Mouse (Mus musculus): ENCODE data around the gene Prkd1. TPM values are rescaled to one million over a fixed set of nuclear protein-coding genes. Genes with fewer than 3 reads are reported as not detected.

Prkd1 gene
- polyA plus RNA-seq, 2 experiments from 2014 or later = not detected

DNA sequence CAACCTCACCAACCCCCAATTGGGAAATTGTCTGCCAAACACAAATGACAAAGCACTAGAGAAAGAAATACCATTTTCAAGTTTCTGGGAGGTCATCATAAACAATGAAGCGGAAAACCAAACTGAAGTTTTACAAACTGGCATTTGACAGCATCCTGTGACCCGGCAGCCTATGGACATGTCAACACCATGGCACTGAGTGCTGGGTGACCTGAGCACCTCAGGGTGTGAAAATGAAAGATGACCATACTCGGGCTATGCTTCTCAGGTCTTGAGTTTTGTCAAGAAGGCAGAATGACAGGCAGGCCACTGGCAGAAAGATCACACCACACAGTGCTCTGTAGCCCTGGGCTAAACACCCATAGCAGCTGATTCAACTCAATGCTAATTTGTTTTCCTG lies 94.7 kb downstream of the Prkd1 start:
- ATAC-seq = no peak

- ATAC-seq = no peak
Observed at GRCm38 (mm10) chr12:50549860-50550555, 98.9 kb downstream of the Prkd1 start.

- ATAC-seq = no peak
Observed at GRCm38 (mm10) chr12:50546394-50546793, 102.5 kb downstream of the Prkd1 start.

DNA sequence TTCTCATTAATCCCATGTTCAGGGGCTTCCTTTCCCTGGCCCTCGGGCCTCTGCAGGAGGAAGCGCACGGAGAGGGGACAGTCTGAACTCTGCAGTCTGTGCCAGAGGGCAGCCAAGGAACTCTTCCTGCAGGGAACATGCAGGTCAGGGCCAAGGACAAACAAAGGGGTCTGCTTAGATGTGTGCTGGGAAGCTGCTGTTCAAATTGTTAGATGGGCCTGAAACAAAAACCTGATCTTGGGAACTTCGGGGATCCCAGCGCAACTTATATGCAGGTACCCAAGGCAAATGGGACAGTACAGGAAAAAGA lies 103.3 kb downstream of the Prkd1 start:
- no peak for ATAC-seq

DNA sequence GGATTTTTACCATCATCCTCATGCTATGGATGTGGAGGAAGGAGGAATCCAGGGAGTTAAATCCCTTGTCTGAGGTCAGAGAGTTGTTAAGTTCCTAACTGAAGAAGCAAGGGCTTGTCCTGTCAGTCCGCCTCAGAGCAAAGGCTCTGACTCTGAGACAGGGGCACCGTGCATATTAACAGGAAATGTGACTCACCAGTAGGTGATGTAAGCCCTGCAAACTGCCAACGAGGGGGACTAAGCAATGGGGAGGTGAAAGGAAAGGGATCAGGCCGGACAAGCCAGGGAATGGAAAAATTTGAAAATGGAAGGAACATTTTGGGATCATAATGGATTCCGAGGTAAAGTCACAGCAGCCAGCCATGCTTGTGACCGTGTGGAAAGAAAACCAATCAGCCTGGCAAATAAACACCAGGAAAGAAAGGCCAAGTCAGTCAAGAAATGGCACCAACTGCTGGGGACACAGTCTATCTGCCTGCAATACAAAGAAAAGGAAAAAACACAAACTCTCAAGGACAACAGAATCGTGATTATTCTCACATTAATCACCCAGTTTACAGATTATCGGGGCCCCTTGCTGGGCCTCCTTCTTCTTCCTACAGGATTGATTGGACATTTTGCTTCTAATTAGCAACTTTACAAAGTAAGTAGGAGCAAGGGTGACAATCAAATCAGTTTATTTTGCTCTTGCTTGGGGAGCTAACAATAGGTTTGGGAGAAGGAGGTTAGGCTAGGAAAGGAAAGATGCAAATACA lies 103.9 kb downstream of the Prkd1 start:
- ATAC-seq = no peak

GRCm38 (mm10) chr12:50540793-50541192 lies 108.1 kb downstream of the Prkd1 start:
- ATAC-seq = no peak

- ATAC-seq = no peak
Observed at GRCm38 (mm10) chr12:50538296-50538965, 110.5 kb downstream of the Prkd1 start.

DNA sequence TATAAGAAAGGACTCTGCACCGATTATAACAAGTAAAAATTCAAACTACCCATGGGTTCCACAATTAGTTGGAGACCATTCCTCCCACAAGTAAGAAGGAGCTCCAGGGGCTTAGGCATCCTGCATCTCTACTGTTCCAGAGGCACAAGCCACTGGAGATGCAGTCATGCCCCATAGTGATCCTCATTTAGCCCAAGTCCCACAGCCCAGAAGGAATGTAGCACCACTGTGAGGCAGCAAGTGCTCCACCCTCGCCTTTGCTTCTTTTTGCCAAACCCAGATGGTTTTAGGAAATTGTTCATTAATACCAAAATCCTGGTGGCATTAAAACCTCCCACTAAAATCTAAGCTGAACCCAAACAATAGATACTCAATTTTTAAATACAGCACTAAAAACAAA lies 111.1 kb downstream of the Prkd1 start:
- ATAC-seq = no peak

DNA sequence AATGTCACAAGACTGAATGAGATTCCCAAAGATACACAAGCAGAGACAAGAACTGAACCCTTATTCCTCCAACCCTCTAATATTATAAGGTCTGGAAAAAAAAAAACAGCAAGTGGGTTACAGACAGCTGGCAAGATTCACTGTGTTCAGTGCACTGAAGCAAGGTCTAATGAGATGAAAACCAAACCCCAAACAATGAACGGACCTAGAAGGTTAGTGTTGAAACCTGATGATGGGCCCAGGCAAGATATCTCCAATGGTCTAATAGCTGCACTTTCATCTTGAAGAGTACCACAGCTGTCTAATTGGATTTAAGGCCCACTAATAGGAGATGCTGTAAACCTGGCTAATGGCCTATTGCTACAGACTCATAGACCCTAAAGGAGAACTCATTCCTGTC lies 111.9 kb downstream of the Prkd1 start:
- ATAC-seq = no peak

DNA sequence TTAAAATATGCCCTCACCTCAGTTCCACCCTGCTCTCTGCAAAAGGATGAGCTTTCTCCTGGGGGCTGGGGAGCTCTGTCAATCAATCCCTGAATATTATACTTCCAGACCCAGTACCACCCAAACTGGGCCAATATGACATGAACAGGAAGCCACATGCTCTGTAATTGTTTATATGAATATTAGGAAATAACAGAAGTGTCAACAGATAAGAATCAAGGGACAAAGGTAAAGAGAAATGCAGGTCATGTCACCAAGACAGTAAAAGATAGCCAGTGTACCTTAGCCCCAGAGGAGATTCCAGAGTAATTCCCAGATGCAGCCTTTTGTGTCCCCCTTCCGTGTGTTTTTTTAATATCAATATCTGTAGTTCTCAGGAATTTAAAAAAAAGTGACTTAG lies 120.3 kb downstream of the Prkd1 start:
- no peak for ATAC-seq

DNA sequence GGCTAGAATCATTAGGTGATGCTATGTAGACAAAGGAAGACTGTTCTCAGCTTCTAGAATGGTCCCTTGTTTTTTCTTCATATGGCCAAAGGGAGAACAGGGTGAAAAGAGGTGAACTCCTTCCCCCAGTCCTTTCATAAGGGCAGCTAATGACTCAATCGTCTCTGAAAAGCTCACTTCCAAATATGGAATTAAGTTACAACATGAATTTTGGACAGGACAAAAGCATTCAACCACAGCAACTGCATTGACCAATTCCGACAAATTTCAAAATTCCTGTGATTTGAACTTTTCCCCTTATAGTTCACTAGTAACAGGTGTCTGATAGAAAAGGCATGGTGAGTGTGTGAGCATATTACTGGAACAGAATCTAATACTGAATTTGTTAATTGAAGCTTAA lies 124.8 kb downstream of the Prkd1 start:
- no peak for ATAC-seq

DNA sequence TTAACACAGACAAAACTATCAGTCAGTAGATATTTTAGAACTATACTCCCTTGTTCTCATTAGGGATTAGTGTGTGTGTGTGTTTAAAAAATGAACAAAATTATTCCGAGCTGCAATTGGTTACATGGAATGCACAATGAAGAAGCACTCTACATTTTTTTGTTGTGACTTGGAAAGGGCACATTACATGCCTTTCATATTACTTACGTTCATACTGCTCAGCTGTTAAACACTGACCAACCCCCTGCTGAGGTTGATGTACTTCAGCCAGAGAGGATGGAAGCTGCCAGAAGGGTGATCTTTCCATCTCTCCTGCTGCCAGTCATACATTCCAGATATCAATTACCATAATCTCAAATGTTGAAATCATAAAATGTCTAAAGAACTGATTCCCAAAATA lies 134.4 kb downstream of the Prkd1 start:
- ATAC-seq = no peak

- no peak for ATAC-seq
Observed at GRCm38 (mm10) chr12:50511486-50512225, 137.2 kb downstream of the Prkd1 start.

DNA sequence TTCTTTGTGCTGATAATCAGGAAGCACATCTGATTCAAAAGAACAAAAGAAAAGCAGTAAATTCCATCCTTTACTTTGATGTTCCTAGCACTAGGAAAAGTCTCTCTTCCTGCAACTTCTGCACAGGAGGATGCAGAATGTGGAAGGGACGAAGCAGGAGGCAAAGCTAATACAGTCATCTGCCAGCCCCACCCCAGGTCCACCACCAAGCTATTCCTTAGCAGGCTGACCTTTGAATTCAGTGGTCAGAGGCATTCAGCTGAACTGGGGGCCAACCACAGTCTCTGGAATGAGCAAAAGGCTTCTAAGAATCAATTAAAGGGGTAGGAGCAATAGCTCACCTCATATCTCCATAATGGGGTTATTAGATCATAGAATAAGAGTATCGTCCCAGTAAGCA lies 140.1 kb downstream of the Prkd1 start:
- ATAC-seq = no peak

GRCm38 (mm10) chr12:50499796-50500504 lies 148.9 kb downstream of the Prkd1 start:
- no peak for ATAC-seq

GRCm38 (mm10) chr12:50496006-50496405 lies 152.9 kb downstream of the Prkd1 start:
- no peak for ATAC-seq

DNA sequence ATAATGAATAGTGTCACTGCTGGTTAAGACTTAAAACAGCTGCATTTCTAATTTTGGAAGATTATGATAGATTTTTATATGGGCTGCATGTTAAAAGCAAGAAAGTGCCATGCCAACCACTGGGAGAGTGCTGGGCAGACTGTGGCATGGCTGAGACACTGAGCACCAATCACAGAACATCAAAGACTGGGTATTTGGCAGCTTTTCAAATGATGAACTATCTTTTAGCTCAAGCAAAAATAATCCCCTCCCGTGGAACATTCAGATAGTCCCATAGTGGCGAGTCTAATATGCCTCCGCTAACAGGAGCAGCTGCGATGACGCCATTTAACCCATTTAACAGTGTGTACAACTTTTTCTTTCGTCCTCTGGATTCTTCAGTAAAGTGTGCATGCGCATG lies 169.1 kb downstream of the Prkd1 start:
- no peak for ATAC-seq

- no peak for ATAC-seq
Observed at GRCm38 (mm10) chr12:50457151-50457550, 191.7 kb downstream of the Prkd1 start.

DNA sequence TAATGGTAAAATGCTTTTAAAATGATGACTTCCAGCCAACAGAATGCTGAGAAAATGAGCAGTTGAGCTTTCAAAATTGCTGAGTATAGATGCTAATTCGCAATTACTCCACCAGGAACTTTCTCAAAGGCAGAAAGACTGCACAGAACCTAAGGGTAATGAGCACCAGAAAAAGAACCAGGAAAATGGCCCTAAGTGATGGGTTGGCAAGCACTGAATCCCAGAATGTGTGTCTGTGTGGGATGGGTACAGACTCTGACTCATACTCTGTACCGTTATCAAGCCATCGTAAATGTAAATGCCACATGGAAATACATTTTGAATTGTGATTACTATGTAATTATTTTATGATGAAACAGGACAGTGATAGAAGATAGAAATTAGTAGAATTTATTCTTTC lies 197.1 kb downstream of the Prkd1 start:
- ATAC-seq = no peak

DNA sequence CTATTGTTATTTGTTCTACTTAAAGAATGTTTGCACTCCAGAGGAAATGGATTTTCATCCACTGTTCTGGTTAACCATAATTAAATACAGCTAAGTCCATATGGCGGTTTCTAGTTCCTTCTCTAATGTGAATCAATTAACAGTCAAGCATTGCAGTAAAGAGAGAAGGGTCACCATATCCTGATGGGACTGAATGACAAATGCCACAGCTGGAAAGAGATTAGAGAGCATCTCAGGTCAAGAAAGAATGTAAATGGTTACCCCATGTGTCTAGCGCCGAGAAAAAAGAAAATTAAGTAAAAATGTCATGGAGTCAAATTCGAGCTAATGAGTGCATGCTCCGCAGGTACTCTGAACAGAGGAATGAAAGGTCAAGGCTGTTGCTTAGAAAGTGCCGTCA lies 212.2 kb downstream of the Prkd1 start:
- ATAC-seq = no peak

DNA sequence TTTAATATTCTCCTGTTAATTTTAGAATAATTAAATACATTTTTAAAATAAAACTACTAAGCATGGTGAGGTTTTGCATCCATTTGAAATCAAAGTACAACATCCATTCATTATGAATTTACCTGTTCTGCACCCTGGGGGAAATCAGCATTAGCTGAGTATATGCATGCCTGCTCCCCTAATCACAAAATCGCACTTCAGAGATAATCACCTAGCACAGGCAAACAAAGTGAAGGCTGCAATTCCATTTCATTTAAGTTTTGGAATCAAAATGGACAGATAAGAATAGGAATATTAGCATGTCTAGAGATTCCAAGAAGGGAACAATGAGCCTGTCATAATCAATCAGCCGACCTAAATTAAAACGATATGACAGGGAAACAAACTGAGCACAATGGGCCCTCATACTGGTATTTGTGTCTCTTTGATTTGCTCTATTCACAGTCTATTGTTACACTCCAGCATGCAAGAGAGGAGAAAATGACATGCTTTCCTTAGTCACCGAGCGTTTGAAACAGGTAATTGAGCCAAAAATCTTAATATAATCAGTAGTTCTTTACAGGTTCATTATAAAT lies 218.7 kb downstream of the Prkd1 start:
- ATAC-seq = no peak

DNA sequence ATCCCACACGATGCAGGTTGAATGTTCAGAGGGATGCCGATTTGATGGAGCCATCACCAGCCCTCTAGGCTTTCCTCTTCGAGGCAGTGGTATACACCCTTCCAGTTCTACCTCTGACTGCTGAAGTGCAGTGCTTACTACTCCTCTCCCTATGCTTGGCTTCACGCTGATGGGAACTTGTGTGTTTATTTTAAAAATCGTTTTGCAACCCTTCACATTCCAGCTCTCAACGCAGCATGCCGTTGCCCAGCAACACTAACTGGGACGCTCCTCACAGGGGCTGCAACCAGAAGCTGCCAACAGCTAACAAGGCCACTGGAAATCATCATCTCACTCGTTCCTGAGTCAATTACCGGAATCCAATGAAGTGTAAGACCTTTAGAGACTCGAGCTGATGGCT lies 296.5 kb downstream of the Prkd1 start:
- ATAC-seq = no peak

Data from CD4-positive, CD25-positive, alpha-beta regulatory T cell, adult 4 months (primary cell).